Mouse (Mus musculus) embryo, embryonic 11 days (tissue): ENCODE measurements around the gene B4galt3.
"Not testable (repeated sequence)": the region's sequence is repeated elsewhere in the genome, so short reads cannot be mapped to it uniquely, and the experiment has no call there.

Experiments
- DNase-seq: peaks from one replicate; pipeline ENCODE4 v3.0.0-alpha.2; 2015

The B4galt3 gene

GRCm38 (mm10) chr1:171241952-171242351 is 28.2 kb upstream of the B4galt3 start:
- DNase-seq, result not testable (repeated sequence)

- no peak for DNase-seq
Observed at GRCm38 (mm10) chr1:171245353-171245752, 24.8 kb upstream of the B4galt3 start.

- DNase-seq, result peak; percentile 98
Observed at GRCm38 (mm10) chr1:171246709-171247452, 23.2 kb upstream of the B4galt3 start.

GRCm38 (mm10) chr1:171247453-171247841 is 22.7 kb upstream of the B4galt3 start:
- no peak for DNase-seq

- DNase-seq, result no peak
Observed at GRCm38 (mm10) chr1:171247916-171248315, 22.2 kb upstream of the B4galt3 start.

GRCm38 (mm10) chr1:171248386-171249226 is 21.5 kb upstream of the B4galt3 start:
- DNase-seq, result peak; percentile 37

- peak; percentile 78 for DNase-seq
Observed at GRCm38 (mm10) chr1:171249913-171250600, 20.1 kb upstream of the B4galt3 start, which contains the start of gene Adamts4. Gene Adamts4, plus strand, starts transcription at chr1:171250421.

GRCm38 (mm10) chr1:171250680-171251593 is 19.2 kb upstream of the B4galt3 start, which contains the start of gene Ndufs2:
Gene Ndufs2, minus strand, starts transcription at chr1:171251388.
- DNase-seq, result peak; percentile 60

GRCm38 (mm10) chr1:171251594-171252324 is 18.4 kb upstream of the B4galt3 start:
- DNase-seq, result peak; percentile 74

GRCm38 (mm10) chr1:171252415-171252814 is 17.7 kb upstream of the B4galt3 start:
- DNase-seq, result no peak

- DNase-seq, result no peak
Observed at GRCm38 (mm10) chr1:171256095-171256818, 13.9 kb upstream of the B4galt3 start.

GRCm38 (mm10) chr1:171256937-171257548 is 13.1 kb upstream of the B4galt3 start:
- DNase-seq, result peak; percentile 87

GRCm38 (mm10) chr1:171257781-171258180 is 12.3 kb upstream of the B4galt3 start:
- no peak for DNase-seq

- no peak for DNase-seq
Observed at GRCm38 (mm10) chr1:171258921-171259320, 11.2 kb upstream of the B4galt3 start.

GRCm38 (mm10) chr1:171260316-171260715 is 9.8 kb upstream of the B4galt3 start:
- DNase-seq, result no peak

- peak; percentile 44 for DNase-seq
Observed at GRCm38 (mm10) chr1:171262594-171263130, 7.5 kb upstream of the B4galt3 start.

- DNase-seq, result peak; percentile 59
Observed at GRCm38 (mm10) chr1:171263185-171263611, 6.9 kb upstream of the B4galt3 start.

- no peak for DNase-seq
Observed at GRCm38 (mm10) chr1:171263666-171264461, 6.3 kb upstream of the B4galt3 start.
